Mouse (Mus musculus) heart, adult 2 months (tissue): ENCODE measurements around the gene Hfe.

ENCODE experiments used
- CTCF ChIP-seq: fragments of 200-600 bp; IDR thresholded peaks from 2 replicates; pipeline ENCODE4 v1.8.1; 2022; ENCODE audit warnings: antibody characterized with exemption, mild to moderate bottlenecking, moderate library complexity
- EP300 ChIP-seq: fragments of 200-500 bp; IDR thresholded peaks from 2 replicates; pipeline ENCODE4 v1.6.1; 2011; ENCODE audit warnings: low read depth, low read length, control low read depth; ENCODE audit not compliant: insufficient read depth
- POLR2A ChIP-seq: fragments of 200-500 bp; IDR thresholded peaks from 2 replicates; pipeline ENCODE4 v1.6.1; 2011; ENCODE audit warnings: mild to moderate bottlenecking, low read depth, low read length, control low read depth; ENCODE audit not compliant: insufficient read depth

DNA sequence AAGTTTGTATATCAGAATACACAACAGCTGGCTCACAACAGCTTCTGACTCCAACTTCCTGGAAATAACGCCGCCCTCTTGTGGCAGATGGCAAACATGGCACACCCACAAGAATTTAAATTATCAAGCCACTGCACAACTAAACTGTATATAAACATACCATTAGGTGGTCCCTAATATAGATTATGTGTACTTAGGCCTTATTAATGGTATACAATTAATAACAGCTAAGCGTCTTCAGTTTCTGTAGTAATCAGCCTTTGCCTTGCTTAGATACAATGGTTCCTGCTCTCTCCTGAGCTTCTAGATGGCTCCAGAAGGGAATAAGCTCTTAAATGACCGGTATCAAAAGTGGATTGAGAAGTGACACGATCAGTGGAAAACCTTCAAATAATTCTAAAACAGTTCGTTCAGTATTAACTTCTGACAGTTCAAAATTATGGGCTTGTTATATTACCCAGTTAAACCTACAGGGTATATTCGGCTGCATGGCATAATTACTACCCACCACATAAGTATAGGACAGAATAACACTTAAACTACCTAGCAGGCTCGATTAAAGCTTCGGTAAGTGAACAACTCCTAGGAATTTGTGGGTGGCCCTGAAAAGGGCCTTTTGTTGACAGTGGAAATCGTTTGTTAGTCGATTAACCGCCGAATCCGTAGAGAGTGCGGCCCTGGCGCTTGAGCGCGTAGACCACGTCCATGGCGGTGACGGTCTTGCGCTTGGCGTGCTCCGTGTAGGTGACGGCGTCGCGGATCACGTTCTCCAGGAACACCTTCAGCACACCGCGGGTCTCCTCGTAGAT, 13.0 kb downstream of the Hfe start:
- TF ChIP-seq CTCF (peak; percentile 87), POLR2A (0 out of 2 replicates have a peak, but pooled peaks have one; percentile 4), EP300 (no peak)
